Mouse (Mus musculus) stomach, postnatal 0 days (tissue): ENCODE data around the gene P3h4. TPM values are rescaled to one million over a fixed set of nuclear protein-coding genes. Genes with fewer than 3 reads are reported as not detected.

Experiments used
- ATAC-seq: fragments of 200-750 bp; cut with Nextera tagmentation; 2 replicates; pipeline ENCODE4 v1.8.0; 2017; ENCODE audit not compliant: low FRiP score, low TSS enrichment
- DNase-seq: peaks from one replicate; pipeline ENCODE4 v3.0.0-alpha.2; 2016; ENCODE audit warnings: low spot score
- H3K27ac ChIP-seq: fragments of 300-500 bp; sonication (generic); replicated peaks from 2 replicates; pipeline ENCODE4 v1.5.1; 2014; ENCODE audit warnings: mild to moderate bottlenecking, control low read depth
- H3K27me3 ChIP-seq: fragments of 300-500 bp; sonication (generic); 2 replicates; pipeline ENCODE4 v1.6.1; 2014; ENCODE audit warnings: low read length; ENCODE audit not compliant: control insufficient read depth, insufficient read depth
- H3K36me3 ChIP-seq: fragments of 300-500 bp; sonication (generic); 2 replicates; pipeline ENCODE4 v1.6.1; 2014; ENCODE audit warnings: low read length, mixed read lengths; ENCODE audit not compliant: control insufficient read depth, insufficient read depth
- H3K4me1 ChIP-seq: fragments of 300-500 bp; sonication (generic); replicated peaks from 2 replicates; pipeline ENCODE4 v1.6.1; 2014; ENCODE audit warnings: antibody characterized with exemption; ENCODE audit not compliant: control insufficient read depth, insufficient read depth
- H3K4me2 ChIP-seq: fragments of 300-500 bp; sonication (generic); replicated peaks from 2 replicates; pipeline ENCODE4 v1.6.1; 2014; ENCODE audit warnings: low read depth, mild to moderate bottlenecking, control low read depth, moderate library complexity
- H3K4me3 ChIP-seq: fragments of 300-500 bp; sonication (generic); 2 replicates; pipeline ENCODE4 v1.5.1; 2014; ENCODE audit warnings: low read depth, low read length, control low read depth
- H3K9ac ChIP-seq: fragments of 300-500 bp; sonication (generic); 2 replicates; pipeline ENCODE4 v1.6.1; 2014; ENCODE audit warnings: mild to moderate bottlenecking, low read length, control low read depth, mixed read lengths
- H3K9me3 ChIP-seq: fragments of 300-500 bp; sonication (generic); 2 replicates; pipeline ENCODE4 v1.6.1; 2016; ENCODE audit warnings: low read length; ENCODE audit not compliant: control insufficient read depth
- CTCF ChIP-seq: IDR thresholded peaks from 2 replicates; pipeline ENCODE4 v1.5.1; 2016; ENCODE audit warnings: antibody characterized with exemption, low read depth, mild to moderate bottlenecking, moderate library complexity
- EP300 ChIP-seq: optimal IDR thresholded peaks from 2 replicates; pipeline ENCODE3; 2016; ENCODE audit warnings: antibody characterized with exemption
- WGBS: fragments of 180-500 bp; shearing (Covaris S2); extraction: QIAGEN DNeasy Blood & Tissue Kit; methylation state at CpG from one replicate; pipeline ENCODE4 v1.1.7; 2014; 5-methylcytosine and 5-hydroxymethylcytosine counted together
- polyA plus RNA-seq: library from polyadenylated mRNA; unstranded; fragments of >200 nt; fragmentation: Nextera tagmentation; extraction: Ambion mirVana; gene quantifications from 2 replicates; pipeline ENCODE4 v1.2.1, GENCODE M21; 2015

P3h4 gene
- polyA plus RNA-seq, 1 experiment from 2014 or later, result 40.6 TPM

DNA sequence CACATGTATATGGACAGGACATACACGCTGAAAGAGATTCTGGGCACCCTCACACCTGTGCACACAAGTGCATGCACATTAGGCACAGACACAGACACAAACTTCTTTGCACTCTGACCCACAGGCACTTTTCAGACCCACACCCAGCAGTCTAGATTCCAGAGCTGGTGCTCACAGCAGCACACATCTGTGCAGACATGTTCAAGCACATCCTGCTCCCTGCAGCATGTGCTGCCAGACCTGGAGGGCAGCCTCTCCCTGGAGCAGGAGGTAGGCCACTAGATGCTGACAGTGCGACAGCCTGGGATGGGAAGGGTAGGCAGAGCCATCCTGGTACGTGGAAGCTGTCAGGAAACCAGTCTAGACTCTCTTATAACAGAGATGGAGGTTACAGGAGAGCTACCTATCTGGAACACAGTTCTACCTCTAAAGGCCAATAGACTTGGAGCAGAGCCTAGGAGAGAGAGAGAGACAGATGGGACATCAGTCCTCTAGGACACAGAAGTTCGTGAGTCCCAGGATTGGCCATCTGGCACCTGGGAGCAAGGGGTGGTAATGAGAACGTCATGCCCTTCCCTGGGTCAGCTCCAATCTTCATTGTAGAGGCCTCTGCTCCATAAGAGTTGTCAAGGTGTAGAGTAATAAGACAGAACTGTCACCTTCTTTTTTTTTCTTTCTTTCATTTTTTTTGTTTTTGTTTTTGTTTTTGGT is 7.5 kb downstream of the P3h4 start:
- H3K4me3 ChIP-seq, result no peak overlapping the region
- no peak for DNase-seq
- H3K9ac ChIP-seq, result no peak overlapping the region
- TF ChIP-seq EP300 (no peak), CTCF (no peak)
- no peaks in the 10 kb centered on the region for H3K9me3 ChIP-seq
- H3K36me3 ChIP-seq, result no peaks in the 10 kb centered on the region; the same call in 1 of the 2 replicates
- peak overlapping the region; percentile 80 for H3K27ac ChIP-seq
- no peaks in the 10 kb centered on the region for H3K27me3 ChIP-seq
- no peak overlapping the region for H3K4me2 ChIP-seq
- peaks cover 12% of the 10 kb centered on the region for H3K4me1 ChIP-seq
- 65% methylated on average over 5 of the region's 5 CpGs for WGBS
- no peak for ATAC-seq

DNA sequence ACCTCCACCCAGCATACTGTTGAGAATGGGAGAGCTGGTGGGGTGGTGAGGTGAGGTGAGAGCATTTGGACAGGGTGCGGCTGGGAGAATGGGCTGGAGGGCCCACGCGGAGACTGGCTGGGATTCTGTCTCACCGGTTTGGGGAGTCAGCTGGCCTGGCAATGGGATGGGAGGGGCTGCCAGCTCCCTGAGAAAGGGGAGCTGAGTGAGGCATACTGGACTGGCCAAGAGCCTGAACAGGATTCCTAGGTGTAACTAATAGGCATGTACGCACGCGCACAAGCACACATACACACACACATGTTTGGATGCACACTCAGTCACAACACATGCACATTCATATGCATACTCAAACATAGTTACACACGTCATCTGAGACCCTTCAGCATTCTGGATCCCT is 8.4 kb downstream of the P3h4 start:
- DNase-seq (peak; percentile 58), ATAC-seq (peak; percentile 25)
- no peaks in the 10 kb centered on the region for H3K9me3 ChIP-seq
- 68% methylated on average over 8 of the region's 8 CpGs for WGBS
- peaks cover 9% of the 10 kb centered on the region for H3K4me1 ChIP-seq
- TF ChIP-seq CTCF (no peak), EP300 (no peak)
- peak overlapping the region; percentile 80 for H3K27ac ChIP-seq
- H3K4me2 ChIP-seq, result no peak overlapping the region
- no peaks in the 10 kb centered on the region; the same call in 1 of the 2 replicates for H3K36me3 ChIP-seq
- H3K9ac ChIP-seq, result 0 out of 2 replicates have a peak overlapping the region, but pooled peaks have one; percentile 31
- no peaks in the 10 kb centered on the region for H3K27me3 ChIP-seq
- H3K4me3 ChIP-seq, result no peak overlapping the region

DNA sequence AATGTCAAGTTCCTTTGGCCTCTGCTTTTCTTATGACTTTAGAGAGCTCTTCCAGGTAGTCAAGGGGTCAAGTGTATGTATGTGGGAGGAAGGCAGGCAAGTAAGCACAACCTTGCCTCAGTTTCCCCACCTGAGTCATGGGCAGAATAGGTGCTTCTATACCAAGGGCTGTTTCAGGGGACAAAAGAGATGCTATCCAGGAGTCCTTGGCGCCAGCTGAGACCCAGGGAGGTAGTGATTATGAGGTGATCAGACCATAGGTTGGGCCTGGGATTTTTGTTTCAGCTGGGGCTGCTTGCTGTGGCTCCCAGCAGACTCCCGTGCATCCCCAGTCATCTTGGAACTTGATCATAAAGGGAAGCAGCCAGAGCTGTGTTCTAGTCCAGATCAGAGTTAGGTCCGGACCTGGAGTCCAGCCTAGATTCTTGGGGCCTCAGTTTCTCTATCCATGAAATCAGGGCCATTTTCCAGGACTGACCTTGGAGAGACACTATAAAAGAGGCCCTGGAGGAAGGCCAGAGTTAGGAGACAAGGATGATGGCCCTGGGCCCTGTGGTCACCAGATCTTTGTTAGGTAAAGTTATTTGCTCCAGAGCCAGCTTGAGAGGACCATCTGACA is 10.1 kb downstream of the P3h4 start:
- no peak overlapping the region for H3K4me3 ChIP-seq
- H3K9ac ChIP-seq, result no peak overlapping the region
- peaks cover 12% of the 10 kb centered on the region; the same call in 1 of the 2 replicates for H3K4me1 ChIP-seq
- H3K27me3 ChIP-seq, result no peaks in the 10 kb centered on the region
- H3K9me3 ChIP-seq, result no peaks in the 10 kb centered on the region
- no peak for TF ChIP-seq CTCF
- no peak for TF ChIP-seq EP300
- no peak overlapping the region for H3K27ac ChIP-seq
- no peak for ATAC-seq
- DNase-seq, result no peak
- H3K36me3 ChIP-seq, result no peaks in the 10 kb centered on the region; the same call in 1 of the 2 replicates
- 93% methylated on average over 3 of the region's 3 CpGs for WGBS
- no peak overlapping the region for H3K4me2 ChIP-seq

DNA sequence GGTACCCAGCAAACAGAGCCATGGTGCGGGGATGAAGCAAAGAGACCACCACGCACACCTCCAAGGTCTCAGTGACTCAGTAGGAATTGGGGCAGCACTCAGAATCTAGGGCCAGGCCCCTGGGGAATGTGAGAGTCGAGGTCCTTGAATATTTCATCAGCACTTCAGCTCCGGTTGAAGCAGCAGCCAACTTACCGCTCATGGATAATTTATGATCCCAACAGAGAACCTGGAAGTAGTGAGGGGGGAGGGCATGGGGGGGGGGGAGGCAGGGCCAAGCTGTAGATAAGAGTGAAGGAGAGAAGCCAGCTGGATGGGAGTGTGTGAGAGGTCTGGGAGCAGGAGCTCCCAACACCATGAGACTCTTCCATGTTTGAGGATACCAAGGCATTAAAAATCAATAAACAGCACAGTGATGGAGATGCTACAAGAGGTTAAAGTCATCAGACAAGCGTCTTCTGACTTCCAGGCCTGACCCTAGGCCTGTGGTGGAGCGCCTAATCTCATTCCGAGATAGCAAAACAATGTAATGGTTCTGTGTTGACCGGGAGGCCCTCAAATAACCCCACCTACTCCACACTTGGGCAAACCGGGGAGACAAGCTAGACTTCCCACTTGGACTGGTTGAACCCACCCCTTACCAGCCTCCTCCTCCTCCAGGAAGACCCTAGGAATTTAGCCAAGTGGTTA is 11.0 kb downstream of the P3h4 start:
- H3K36me3 ChIP-seq, result no peaks in the 10 kb centered on the region; the same call in 1 of the 2 replicates
- H3K4me3 ChIP-seq, result no peak overlapping the region
- peak overlapping the region; percentile 88 for H3K27ac ChIP-seq
- ATAC-seq (no peak), DNase-seq (peak; percentile 50)
- no peaks in the 10 kb centered on the region for H3K9me3 ChIP-seq
- no peaks in the 10 kb centered on the region for H3K27me3 ChIP-seq
- no peak overlapping the region for H3K9ac ChIP-seq
- H3K4me2 ChIP-seq, result no peak overlapping the region
- H3K4me1 ChIP-seq, result peaks cover 12% of the 10 kb centered on the region; the same call in 1 of the 2 replicates
- WGBS, result 36% methylated on average over 10 of the region's 10 CpGs
- TF ChIP-seq CTCF (no peak), EP300 (no peak)

DNA sequence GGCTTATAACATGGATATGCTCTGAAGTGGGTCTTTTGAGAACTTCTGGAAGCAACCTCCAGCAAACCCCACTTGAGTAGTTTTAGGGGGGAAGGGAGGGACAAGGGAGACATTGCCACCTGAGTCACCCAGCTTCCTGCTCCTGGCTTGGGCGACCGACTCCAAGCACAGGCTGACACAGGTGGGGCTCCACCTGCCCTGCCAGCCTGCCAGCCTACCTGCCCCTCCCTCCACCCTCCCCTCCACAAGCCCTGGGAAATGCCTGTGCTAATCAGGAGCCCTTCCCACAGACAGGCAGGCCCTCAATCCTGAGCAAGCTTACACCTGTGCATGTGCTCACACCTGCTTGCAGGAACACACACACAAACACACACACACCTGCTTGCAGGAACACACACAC is 12.0 kb downstream of the P3h4 start:
- no peak for TF ChIP-seq CTCF
- peaks cover 12% of the 10 kb centered on the region; the same call in 1 of the 2 replicates for H3K4me1 ChIP-seq
- no peak overlapping the region for H3K4me3 ChIP-seq
- H3K27me3 ChIP-seq, result no peaks in the 10 kb centered on the region
- H3K4me2 ChIP-seq, result peak overlapping the region; percentile 27
- peak overlapping the region; percentile 88 for H3K27ac ChIP-seq
- ATAC-seq, result peak; percentile 77
- DNase-seq, result peak; percentile 92
- no peaks in the 10 kb centered on the region; the same call in 1 of the 2 replicates for H3K36me3 ChIP-seq
- no peaks in the 10 kb centered on the region for H3K9me3 ChIP-seq
- H3K9ac ChIP-seq, result peak overlapping the region; percentile 31; the same call in 1 of the 2 replicates
- WGBS, result 56% methylated on average over 2 of the region's 2 CpGs
